Mouse (Mus musculus) MEL (cell line): ENCODE measurements around the gene Gm49450. TPM values are rescaled to one million over a fixed set of nuclear protein-coding genes. Genes with fewer than 3 reads are reported as not detected.

ENCODE experiments used
- DNase-seq: peaks from one replicate; pipeline ENCODE4 v3.0.0; 2011; ENCODE audit warnings: low read depth, low spot score
- H3K27ac ChIP-seq: 2 replicates; pipeline ENCODE4 v1.5.1; 2012; ENCODE audit warnings: low read depth, mild to moderate bottlenecking, control low read depth, low read length, moderate library complexity; ENCODE audit not compliant: control insufficient read depth
- H3K27me3 ChIP-seq, 2 experiments: fragments of 150-350 bp in 1 of 2; sonication (generic) in 1 of 2; 2 replicates each; pipeline ENCODE4 v1.6.1; 2012; ENCODE audit warnings: low read length in 2 of 2, mild to moderate bottlenecking in 2 of 2, improper control_type of control experiment in 1 of 2, moderate library complexity in 1 of 2; ENCODE audit not compliant: insufficient read depth in 2 of 2, control insufficient read depth in 1 of 2
- H3K36me3 ChIP-seq, 2 experiments: 2 replicates each; pipeline ENCODE4 v1.6.1; 2012 to 2014; ENCODE audit warnings: low read length in 2 of 2, improper control_type of control experiment in 1 of 2, inconsistent platforms in 1 of 2, mild to moderate bottlenecking in 1 of 2; ENCODE audit not compliant: insufficient read depth in 2 of 2, control insufficient read depth in 1 of 2
- H3K4me1 ChIP-seq, 2 experiments: fragments of 150-350 bp in 1 of 2; sonication (generic) in 1 of 2; 2 replicates each; pipeline ENCODE4 v1.6.1; 2012; ENCODE audit warnings: low read length in 2 of 2, improper control_type of control experiment in 1 of 2, mild to moderate bottlenecking in 1 of 2; ENCODE audit not compliant: insufficient read depth in 2 of 2, control insufficient read depth in 1 of 2
- H3K4me3 ChIP-seq, 2 experiments: fragments of 150-350 bp in 1 of 2; sonication (generic) in 1 of 2; 2 replicates each; pipeline ENCODE4 v1.5.1; 2012; ENCODE audit warnings: low read depth in 2 of 2, low read length in 2 of 2, mild to moderate bottlenecking in 2 of 2, moderate library complexity in 2 of 2, control low read depth in 1 of 2, improper control_type of control experiment in 1 of 2; ENCODE audit not compliant: control insufficient read depth in 1 of 2, insufficient read depth in 1 of 2
- H3K79me2 ChIP-seq: 2 replicates; pipeline ENCODE4 v1.6.1; 2012; ENCODE audit warnings: mild to moderate bottlenecking, low read length, moderate library complexity; ENCODE audit not compliant: control insufficient read depth, poor library complexity, insufficient read depth
- H3K9ac ChIP-seq: 2 replicates; pipeline ENCODE4 v1.6.1; 2012; ENCODE audit warnings: low read depth, mild to moderate bottlenecking, control low read depth, low read length, moderate library complexity; ENCODE audit not compliant: control insufficient read depth, poor library complexity, severe bottlenecking
- H3K9me3 ChIP-seq: fragments of 150-350 bp; sonication (generic); replicated peaks from 2 replicates; pipeline ENCODE4 v1.6.1; 2012; ENCODE audit warnings: mild to moderate bottlenecking, low read length, improper control_type of control experiment, moderate library complexity; ENCODE audit not compliant: insufficient read depth
- BHLHE40 ChIP-seq: IDR thresholded peaks from 2 replicates; pipeline ENCODE4 v1.6.1; 2012; ENCODE audit warnings: low read depth, mild to moderate bottlenecking, inconsistent platforms, low read length, improper control_type of control experiment, borderline replicate concordance
- CHD2 ChIP-seq: IDR thresholded peaks from 2 replicates; pipeline ENCODE4 v1.6.1; 2011; ENCODE audit warnings: low read length, improper control_type of control experiment
- EP300 ChIP-seq, 2 experiments: IDR thresholded peaks; 2 replicates each; pipeline ENCODE4 v1.6.1; 2011; ENCODE audit warnings: improper control_type of control experiment in 2 of 2, low read length in 2 of 2, low read depth in 1 of 2, mild to moderate bottlenecking in 1 of 2
- ETS1 ChIP-seq: IDR thresholded peaks from 2 replicates; pipeline ENCODE4 v1.6.1; 2012; ENCODE audit warnings: low read depth, mild to moderate bottlenecking, inconsistent platforms, low read length, improper control_type of control experiment, moderate library complexity
- GATA1 ChIP-seq: IDR thresholded peaks from 2 replicates; pipeline ENCODE4 v1.6.1; 2011; ENCODE audit warnings: low read depth, low read length, improper control_type of control experiment
- JUND ChIP-seq: IDR thresholded peaks from 2 replicates; pipeline ENCODE4 v1.6.1; 2011; ENCODE audit warnings: low read depth, mild to moderate bottlenecking, improper control_type of control experiment, low read length
- MXI1 ChIP-seq: IDR thresholded peaks from 2 replicates; pipeline ENCODE4 v1.6.1; 2011; ENCODE audit warnings: mild to moderate bottlenecking, low read depth, low read length, improper control_type of control experiment
- MYB ChIP-seq: IDR thresholded peaks from 2 replicates; pipeline ENCODE4 v1.6.1; 2011; ENCODE audit warnings: mild to moderate bottlenecking, low read depth, low read length, improper control_type of control experiment
- NELFE ChIP-seq: IDR thresholded peaks from 2 replicates; pipeline ENCODE4 v1.6.1; 2011; ENCODE audit warnings: low read depth, low read length, improper control_type of control experiment
- POLR2AphosphoS2 ChIP-seq: IDR thresholded peaks from 2 replicates; pipeline ENCODE4 v1.6.1; 2011; ENCODE audit warnings: low read length, improper control_type of control experiment
- RCOR1 ChIP-seq: IDR thresholded peaks from 2 replicates; pipeline ENCODE4 v1.6.1; 2012; ENCODE audit warnings: low read depth, mild to moderate bottlenecking, inconsistent platforms, low read length, improper control_type of control experiment
- SIN3A ChIP-seq: IDR thresholded peaks from 2 replicates; pipeline ENCODE4 v1.6.1; 2012; ENCODE audit warnings: low read length, improper control_type of control experiment, inconsistent platforms
- TAL1 ChIP-seq: IDR thresholded peaks from 2 replicates; pipeline ENCODE4 v1.6.1; 2012; ENCODE audit warnings: mild to moderate bottlenecking, inconsistent platforms, low read length, moderate library complexity, mixed read lengths
- USF1 ChIP-seq: IDR thresholded peaks from 2 replicates; pipeline ENCODE4 v1.6.1; 2014; ENCODE audit warnings: low read depth, mild to moderate bottlenecking, inconsistent platforms, low read length, improper control_type of control experiment, moderate library complexity
- USF2 ChIP-seq, 2 experiments: IDR thresholded peaks; 2 replicates each; pipeline ENCODE4 v1.6.1; 2011 to 2012; ENCODE audit warnings: improper control_type of control experiment in 2 of 2, low read length in 2 of 2, borderline replicate concordance in 1 of 2, inconsistent platforms in 1 of 2, low read depth in 1 of 2, mild to moderate bottlenecking in 1 of 2; ENCODE audit not compliant: insufficient read depth in 1 of 2
- ZNF384 ChIP-seq: IDR thresholded peaks from 2 replicates; pipeline ENCODE4 v1.6.1; 2012; ENCODE audit warnings: low read depth, mild to moderate bottlenecking, inconsistent platforms, low read length, improper control_type of control experiment
- polyA plus RNA-seq, 2 experiments: library from polyadenylated mRNA; stranded (reverse) in 1 of 2; unstranded in 1 of 2; fragments of >175 nt in 1 of 2; fragments of >200 nt in 1 of 2; gene quantifications; 2 replicates each; pipeline versions ENCODE4 v1.2.1 to v1.2.4; 2012; ENCODE audit warnings: low replicate concordance in 2 of 2, low read depth in 1 of 2; ENCODE audit not compliant: insufficient read length in 2 of 2, insufficient read depth in 1 of 2, missing spikeins in 1 of 2
- total RNA-seq: library from RNA; depleted of rRNA; stranded (reverse); fragments of 300-350 nt; gene quantifications from 2 replicates; pipeline ENCODE4 v1.2.3, GENCODE M21; 2012

The Gm49450 gene
- total and polyA plus RNA-seq, 3 experiments = not detected

- H3K9ac ChIP-seq = no peak overlapping the region
- peaks cover 0 to 7% of the 10 kb centered on the region in 2 experiments; a peak in 2 of 4 replicates for H3K36me3 ChIP-seq
- H3K4me3 ChIP-seq = no peak overlapping the region
- no peak for TF ChIP-seq CHD2
- TF ChIP-seq TAL1 = no peak
- TF ChIP-seq ETS1 = no peak
- no peak for TF ChIP-seq MXI1
- TF ChIP-seq EP300 (IDR thresholded peaks at IDR 0.05; ENCODE audit: low read depth in 1 of 2, low read length in 2 of 2) = no peak
- TF ChIP-seq USF1 = no peak
- TF ChIP-seq, all 39 proteins: peak for 0
- H3K9me3 ChIP-seq = no peaks in the 10 kb centered on the region
- no peaks in the 10 kb centered on the region for H3K27me3 ChIP-seq
- peaks cover 4 to 5% of the 10 kb centered on the region in 2 experiments for H3K4me1 ChIP-seq
- no peak overlapping the region for H3K27ac ChIP-seq
- no peak for DNase-seq
- no peaks in the 10 kb centered on the region for H3K79me2 ChIP-seq
These were observed 5.5 kb downstream of the Gm49450 start for GRCm38 (mm10) chr15:98947884-98948283.

DNA sequence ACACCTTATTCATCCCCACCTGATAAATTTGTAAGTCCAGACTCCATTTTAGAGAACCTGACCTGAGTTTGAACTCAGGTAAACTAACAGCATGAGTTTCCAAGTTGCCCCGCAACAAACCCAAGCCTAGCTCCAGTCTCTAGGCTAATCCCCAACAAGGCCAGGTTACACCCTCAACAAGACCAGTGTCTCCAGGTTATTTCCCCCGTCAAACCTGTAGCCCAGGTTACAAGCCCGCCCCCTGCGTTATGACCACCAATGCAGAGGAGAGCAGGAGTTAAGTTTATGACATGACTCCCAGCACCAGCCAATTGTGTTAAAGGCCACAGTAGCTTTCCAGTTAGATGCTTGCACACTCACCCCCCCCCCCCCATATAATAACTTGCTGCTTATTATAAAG is 10.2 kb downstream of the Gm49450 start:
- H3K27ac ChIP-seq = no peak overlapping the region
- H3K9ac ChIP-seq = no peak overlapping the region
- no peaks in the 10 kb centered on the region for H3K36me3 ChIP-seq
- no peaks in the 10 kb centered on the region for H3K9me3 ChIP-seq
- H3K4me1 ChIP-seq = no peaks in the 10 kb centered on the region
- no peak for DNase-seq
- TF ChIP-seq MYB (no peak), BHLHE40 (no peak), RCOR1 (no peak), ZNF384 (no peak), USF2 (IDR thresholded peaks at IDR 0.05; ENCODE audit: borderline replicate concordance in 1 of 2, insufficient read depth in 1 of 2, low read depth in 1 of 2, low read length in 2 of 2) (no peak), GATA1 (no peak), NELFE (no peak), JUND (no peak), EP300 (IDR thresholded peaks at IDR 0.05; ENCODE audit: low read depth in 1 of 2, low read length in 2 of 2) (no peak), SIN3A (no peak)
- no peaks in the 10 kb centered on the region for H3K27me3 ChIP-seq
- no peak overlapping the region for H3K4me3 ChIP-seq
- H3K79me2 ChIP-seq = no peaks in the 10 kb centered on the region

GRCm38 (mm10) chr15:98942081-98942480 is 11.3 kb downstream of the Gm49450 start:
- H3K9ac ChIP-seq = no peak overlapping the region
- no peak for TF ChIP-seq POLR2AphosphoS2
- no peak for TF ChIP-seq CHD2
- TF ChIP-seq, all 39 proteins: peak for 0
- no peaks in the 10 kb centered on the region for H3K4me1 ChIP-seq
- DNase-seq = no peak
- H3K36me3 ChIP-seq = 0 out of 4 replicates have a peak, but pooled peaks cover 0 to under 1% of the 10 kb centered on the region in 2 experiments
- no peak overlapping the region for H3K27ac ChIP-seq
- H3K79me2 ChIP-seq = no peaks in the 10 kb centered on the region
- H3K4me3 ChIP-seq = no peak overlapping the region
- H3K9me3 ChIP-seq = no peaks in the 10 kb centered on the region
- H3K27me3 ChIP-seq = no peaks in the 10 kb centered on the region
